Mouse (Mus musculus): ENCODE data around the gene Nrros.

DNA sequence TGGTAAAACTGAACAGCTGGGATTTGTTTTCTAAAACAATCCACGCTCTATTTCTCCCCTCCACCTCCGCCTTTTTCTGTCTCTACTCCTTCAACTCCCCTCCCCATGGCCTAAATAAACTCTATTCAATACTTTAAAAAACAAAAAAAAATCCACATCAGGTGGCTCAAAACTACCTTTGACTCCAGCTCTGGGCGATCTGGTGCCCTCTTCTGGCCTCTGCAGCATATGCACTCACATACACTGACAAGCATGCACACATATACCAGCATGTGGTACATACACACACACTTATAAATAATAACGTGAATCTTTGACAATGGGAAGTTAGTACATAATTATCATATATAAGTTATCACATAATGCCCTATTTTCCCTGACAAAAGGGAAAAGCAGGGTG lies 9.6 kb upstream of the Nrros start:
- TF ChIP-seq CTCF (IDR thresholded peaks at IDR 0.05; ENCODE audit: borderline replicate concordance, extremely low read depth, insufficient read depth, insufficient read length) (peak; percentile 3; the same call in 1 of the 2 replicates), POLR2A (IDR thresholded peaks at IDR 0.05; ENCODE audit: borderline replicate concordance, extremely low read depth, insufficient read depth, insufficient read length, poor library complexity, severe bottlenecking) (no peak)
